Mouse (Mus musculus): Measurements from ENCODE around the gene Trir. TPM values are rescaled to one million over a fixed set of nuclear protein-coding genes. Genes with fewer than 3 reads are reported as not detected.

Trir gene
- polyA plus RNA-seq, 2 experiments, result 135 to 168 TPM

- no peaks in the 10 kb centered on the region for H3K27me3 ChIP-seq (ENCODE audit: control insufficient read depth, insufficient read depth, low read length)
- peak overlapping the region; percentile 42 for H3K9ac ChIP-seq (ENCODE audit: low read depth, low read length, severe bottlenecking)
- under 1% methylated on average over 23 of the region's 23 CpGs for WGBS
- DNase-seq (ENCODE audit: low spot score) (no peak), ATAC-seq (ENCODE audit: low FRiP score, low read depth) (no peak)
- H3K36me3 ChIP-seq (ENCODE audit: control insufficient read depth, insufficient read depth, low read length), result no peaks in the 10 kb centered on the region
- H3K4me3 ChIP-seq (replicated peaks; ENCODE audit: low read length), result peak overlapping the region; percentile 37
- no peak for TF ChIP-seq POLR2A (IDR thresholded peaks at IDR 0.05; ENCODE audit: borderline replicate concordance, extremely low read depth, insufficient read depth, insufficient read length)
- no peak overlapping the region for H3K27ac ChIP-seq (replicated peaks; ENCODE audit: low read depth, low read length)
- peaks cover 29% of the 10 kb centered on the region for H3K4me1 ChIP-seq (ENCODE audit: control insufficient read depth, insufficient read depth, low read length)
- H3K9me3 ChIP-seq (ENCODE audit: control insufficient read depth, low read length), result no peaks in the 10 kb centered on the region
- H3K4me2 ChIP-seq (replicated peaks; ENCODE audit: low read depth, low read length, severe bottlenecking), result peak overlapping the region; percentile 89
Measured at GRCm38 (mm10) chr8:84985049-84985683, 41.5 kb upstream of the Trir start.

DNA sequence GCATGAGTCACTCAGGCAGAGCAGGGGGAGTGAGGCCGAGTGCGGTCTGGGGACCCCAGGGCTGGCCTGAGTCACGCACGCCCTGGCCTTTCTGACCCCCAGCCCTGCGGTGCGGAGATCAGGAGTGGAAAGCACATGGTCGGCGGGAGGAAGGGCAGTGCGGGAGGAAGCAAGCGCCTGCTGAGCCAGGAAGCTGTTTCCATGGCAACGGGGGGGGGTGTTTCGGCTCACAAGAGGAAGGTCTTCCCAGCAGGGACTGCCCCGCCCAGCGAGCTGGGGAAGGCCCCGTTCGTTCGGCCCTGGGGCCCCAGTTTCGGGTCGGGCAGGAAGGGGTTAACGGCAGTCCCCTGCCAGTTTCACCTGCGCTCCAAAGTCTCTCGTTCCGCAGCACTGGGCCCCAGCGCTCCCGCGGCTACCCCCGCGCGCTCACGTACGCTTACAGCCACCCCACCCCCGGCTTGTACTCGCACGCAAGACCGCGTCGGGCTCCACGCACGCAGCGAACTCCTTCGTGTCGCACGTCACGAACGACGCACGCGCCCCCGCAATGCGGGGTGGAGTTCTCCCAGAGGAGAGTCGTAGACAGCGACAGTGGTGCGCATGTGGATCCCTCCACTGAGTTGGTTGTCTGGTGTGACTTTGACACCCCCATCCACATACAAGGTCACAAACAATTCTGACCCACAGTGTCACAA lies 40.8 kb upstream of the Trir start:
- Histone ChIP-seq H3K4me3 (replicated peaks; ENCODE audit: low read length) (peak overlapping the region; percentile 37), H3K4me2 (replicated peaks; ENCODE audit: low read depth, low read length, severe bottlenecking) (peak overlapping the region; percentile 89), H3K27ac (replicated peaks; ENCODE audit: low read depth, low read length) (peak overlapping the region; percentile 52; the same call in 1 of the 2 replicates), H3K36me3 (ENCODE audit: control insufficient read depth, insufficient read depth, low read length) (no peaks in the 10 kb centered on the region), H3K27me3 (ENCODE audit: control insufficient read depth, insufficient read depth, low read length) (no peaks in the 10 kb centered on the region), H3K9me3 (ENCODE audit: control insufficient read depth, low read length) (no peaks in the 10 kb centered on the region), H3K9ac (ENCODE audit: low read depth, low read length, severe bottlenecking) (peak overlapping the region; percentile 42), H3K4me1 (ENCODE audit: control insufficient read depth, insufficient read depth, low read length) (peaks cover 26% of the 10 kb centered on the region)
- no peak for TF ChIP-seq POLR2A (IDR thresholded peaks at IDR 0.05; ENCODE audit: borderline replicate concordance, extremely low read depth, insufficient read depth, insufficient read length)
- ATAC-seq (ENCODE audit: low FRiP score, low read depth) (no peak), DNase-seq (ENCODE audit: low spot score) (peak; percentile 74)
- WGBS, result 1% methylated on average over 52 of the region's 53 CpGs

DNA sequence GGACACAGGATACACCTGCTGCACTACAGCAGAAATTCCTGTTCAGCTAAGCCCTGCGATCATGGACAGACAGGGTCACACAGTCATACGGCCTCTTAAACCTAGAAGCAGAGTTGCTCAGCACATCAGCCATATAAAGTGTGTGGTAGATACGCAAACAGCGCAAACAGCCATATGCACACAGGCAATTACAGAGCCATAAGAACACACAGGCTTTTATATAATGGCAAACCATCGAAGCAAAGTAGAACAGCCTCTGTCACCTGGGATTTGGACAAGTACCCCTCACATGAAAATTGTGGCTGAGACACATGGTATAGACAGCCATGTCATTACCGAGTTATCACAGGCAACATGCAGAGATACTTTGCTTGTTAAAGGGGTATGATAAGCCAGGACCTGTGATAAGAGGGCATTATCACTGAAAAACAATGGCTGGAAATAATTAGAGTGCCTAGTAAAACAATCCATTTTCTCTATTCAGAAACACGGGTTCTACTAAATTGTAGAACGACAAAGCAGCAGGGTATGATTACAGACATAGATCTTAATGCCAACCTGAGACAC lies 40.2 kb upstream of the Trir start:
- no peaks in the 10 kb centered on the region for H3K9me3 ChIP-seq (ENCODE audit: control insufficient read depth, low read length)
- no peak overlapping the region; the same call in 1 of the 2 replicates for H3K27ac ChIP-seq (replicated peaks; ENCODE audit: low read depth, low read length)
- H3K27me3 ChIP-seq (ENCODE audit: control insufficient read depth, insufficient read depth, low read length), result no peaks in the 10 kb centered on the region
- H3K36me3 ChIP-seq (ENCODE audit: control insufficient read depth, insufficient read depth, low read length), result no peaks in the 10 kb centered on the region
- WGBS, result 20% methylated on average over 8 of the region's 8 CpGs
- H3K9ac ChIP-seq (ENCODE audit: low read depth, low read length, severe bottlenecking), result peak overlapping the region; percentile 42
- ATAC-seq (ENCODE audit: low FRiP score, low read depth) (no peak), DNase-seq (ENCODE audit: low spot score) (no peak)
- H3K4me2 ChIP-seq (replicated peaks; ENCODE audit: low read depth, low read length, severe bottlenecking), result peak overlapping the region; percentile 89
- TF ChIP-seq POLR2A (IDR thresholded peaks at IDR 0.05; ENCODE audit: borderline replicate concordance, extremely low read depth, insufficient read depth, insufficient read length), result no peak
- H3K4me1 ChIP-seq (ENCODE audit: control insufficient read depth, insufficient read depth, low read length), result peaks cover 23% of the 10 kb centered on the region
- peak overlapping the region; percentile 37 for H3K4me3 ChIP-seq (replicated peaks; ENCODE audit: low read length)

- Histone ChIP-seq H3K9ac (ENCODE audit: low read depth, low read length, severe bottlenecking) (no peak overlapping the region), H3K27me3 (ENCODE audit: control insufficient read depth, insufficient read depth, low read length) (no peaks in the 10 kb centered on the region), H3K27ac (replicated peaks; ENCODE audit: low read depth, low read length) (no peak overlapping the region), H3K4me1 (ENCODE audit: control insufficient read depth, insufficient read depth, low read length) (peaks cover 23% of the 10 kb centered on the region), H3K4me3 (replicated peaks; ENCODE audit: low read length) (no peak overlapping the region), H3K9me3 (ENCODE audit: control insufficient read depth, low read length) (no peaks in the 10 kb centered on the region), H3K4me2 (replicated peaks; ENCODE audit: low read depth, low read length, severe bottlenecking) (no peak overlapping the region), H3K36me3 (ENCODE audit: control insufficient read depth, insufficient read depth, low read length) (no peaks in the 10 kb centered on the region)
- ATAC-seq (ENCODE audit: low FRiP score, low read depth) (no peak), DNase-seq (ENCODE audit: low spot score) (no peak)
- no peak for TF ChIP-seq POLR2A (IDR thresholded peaks at IDR 0.05; ENCODE audit: borderline replicate concordance, extremely low read depth, insufficient read depth, insufficient read length)
- WGBS, result 81% methylated on average over 5 of the region's 5 CpGs
Measured at GRCm38 (mm10) chr8:84987388-84987787, 39.2 kb upstream of the Trir start.

- WGBS, result 61% methylated on average over 2 of the region's 2 CpGs
Measured at GRCm38 (mm10) chr8:84987903-84988302, 38.7 kb upstream of the Trir start.

More at GRCm38 (mm10) chr8:84987903-84988302, 38.7 kb upstream of the Trir start:
- no peak for TF ChIP-seq POLR2A (IDR thresholded peaks at IDR 0.05; ENCODE audit: borderline replicate concordance, extremely low read depth, insufficient read depth, insufficient read length)
- H3K36me3 ChIP-seq (ENCODE audit: control insufficient read depth, insufficient read depth, low read length), result no peaks in the 10 kb centered on the region
- H3K27me3 ChIP-seq (ENCODE audit: control insufficient read depth, insufficient read depth, low read length), result no peaks in the 10 kb centered on the region
- ATAC-seq (ENCODE audit: low FRiP score, low read depth) (no peak), DNase-seq (ENCODE audit: low spot score) (no peak)
- H3K4me3 ChIP-seq (replicated peaks; ENCODE audit: low read length), result no peak overlapping the region
- H3K4me1 ChIP-seq (ENCODE audit: control insufficient read depth, insufficient read depth, low read length), result peaks cover 23% of the 10 kb centered on the region
- no peaks in the 10 kb centered on the region for H3K9me3 ChIP-seq (ENCODE audit: control insufficient read depth, low read length)
- no peak overlapping the region for H3K27ac ChIP-seq (replicated peaks; ENCODE audit: low read depth, low read length)
- no peak overlapping the region for H3K4me2 ChIP-seq (replicated peaks; ENCODE audit: low read depth, low read length, severe bottlenecking)
- no peak overlapping the region for H3K9ac ChIP-seq (ENCODE audit: low read depth, low read length, severe bottlenecking)
